Mouse (Mus musculus): ENCODE measurements around the gene Gm20403. TPM values are rescaled to one million over a fixed set of nuclear protein-coding genes. Genes with fewer than 3 reads are reported as not detected.

The Gm20403 gene
- total and polyA plus RNA-seq, 3 experiments, result not detected

GRCm38 (mm10) chr12:54985257-54986051, 875 bp downstream of the Gm20403 start:
- Histone ChIP-seq H3K9ac (ENCODE audit: insufficient read depth, low read depth) (peak overlapping the region; percentile 96), H3K79me2 (replicated peaks; ENCODE audit: control insufficient read depth, extremely low read depth, insufficient read depth, poor library complexity, severe bottlenecking) (peaks cover 47% of the 10 kb centered on the region), H3K4me3 (replicated peaks in 1 of 3; ENCODE audit: low read depth in 2 of 3, low read length in 2 of 3, poor library complexity in 1 of 3) (peak overlapping the region; percentile 77 to 79 (median 79)), H3K27ac (ENCODE audit: insufficient read depth, low read depth) (peak overlapping the region; percentile 81), H3K4me2 (ENCODE audit: insufficient read depth, low read depth, poor library complexity, severe bottlenecking) (0 out of 2 replicates have a peak overlapping the region, but pooled peaks have one; percentile 93), H3K9me3 (replicated peaks; ENCODE audit: low read length) (no peaks in the 10 kb centered on the region), H3K4me1 (ENCODE audit: control insufficient read depth in 1 of 2, insufficient read depth in 2 of 2) (peaks cover 8 to 42% of the 10 kb centered on the region in 2 experiments), H3K36me3 (replicated peaks in 1 of 2; ENCODE audit: control insufficient read depth in 1 of 2, insufficient read depth in 1 of 2, low read length in 1 of 2) (peaks cover 16 to 29% of the 10 kb centered on the region in 2 experiments), H3K27me3 (replicated peaks) (no peaks in the 10 kb centered on the region)
- in situ Hi-C loops (cut with MboI; ENCODE audit: low pct_ligation_motif_present, low pct_unique_long_range_greater_than_20kb, low sequenced_read_pairs), result no loop called here
- dilution Hi-C loops (cut with MboI; ENCODE audit: extremely low pct_ligation_motif_present, extremely low pct_unique_long_range_greater_than_20kb, low sequenced_read_pairs), result no loop called here
- TF ChIP-seq TCF12 (IDR thresholded peaks at IDR 0.05; ENCODE audit: low read depth, low read length) (peak; percentile 25; the same call in 1 of the 2 replicates), PAX5 (IDR thresholded peaks at IDR 0.05; ENCODE audit: low read length) (no peak), HCFC1 (IDR thresholded peaks at IDR 0.05; ENCODE audit: low read depth, low read length) (peak; percentile 29; the same call in 1 of the 2 replicates), MXI1 (IDR thresholded peaks at IDR 0.05; ENCODE audit: low read depth, low read length) (peak; percentile 38; the same call in 1 of the 2 replicates), POLR2AphosphoS2 (IDR thresholded peaks at IDR 0.05; ENCODE audit: low read depth, low read length) (no peak), USF2 (conservative IDR thresholded peaks at IDR 0.05; ENCODE audit: low read depth, low read length) (no peak), CHD2 (IDR thresholded peaks at IDR 0.05; ENCODE audit: low read length) (no peak), CTCF (conservative IDR thresholded peaks at IDR 0.05 in 1 of 2, IDR thresholded peaks at IDR 0.05 in 1 of 2; ENCODE audit: low read depth in 2 of 2, low read length in 2 of 2) (no peak), UBTF (IDR thresholded peaks at IDR 0.05; ENCODE audit: low read depth, low read length) (peak; percentile 65; the same call in 1 of the 2 replicates), SMC3 (IDR thresholded peaks at IDR 0.05; ENCODE audit: low read depth, low read length) (no peak), ELF1 (IDR thresholded peaks at IDR 0.05; ENCODE audit: low read depth, low read length) (peak; percentile 32; the same call in 1 of the 2 replicates), IRF4 (IDR thresholded peaks at IDR 0.05; ENCODE audit: low read depth, low read length) (0 out of 2 replicates have a peak, but pooled peaks have one; percentile 27), NRF1 (IDR thresholded peaks at IDR 0.05; ENCODE audit: low read depth, low read length) (no peak)
- DNase-seq (ENCODE audit: extremely low read depth), result peak; percentile 51

GRCm38 (mm10) chr12:54984701-54985256, 1.6 kb downstream of the Gm20403 start:
- Histone ChIP-seq H3K36me3 (replicated peaks in 1 of 2; ENCODE audit: control insufficient read depth in 1 of 2, insufficient read depth in 1 of 2, low read length in 1 of 2) (peaks cover 18 to 36% of the 10 kb centered on the region in 2 experiments), H3K4me1 (ENCODE audit: control insufficient read depth in 1 of 2, insufficient read depth in 2 of 2) (peaks cover 8 to 45% of the 10 kb centered on the region in 2 experiments), H3K4me3 (replicated peaks in 1 of 3; ENCODE audit: low read depth in 2 of 3, low read length in 2 of 3, poor library complexity in 1 of 3) (peak overlapping the region; percentile 58 to 79 (median 79)), H3K4me2 (ENCODE audit: insufficient read depth, low read depth, poor library complexity, severe bottlenecking) (peak overlapping the region; percentile 93), H3K27me3 (replicated peaks) (no peaks in the 10 kb centered on the region), H3K9me3 (replicated peaks; ENCODE audit: low read length) (no peaks in the 10 kb centered on the region), H3K9ac (ENCODE audit: insufficient read depth, low read depth) (peak overlapping the region; percentile 96), H3K79me2 (replicated peaks; ENCODE audit: control insufficient read depth, extremely low read depth, insufficient read depth, poor library complexity, severe bottlenecking) (peaks cover 51% of the 10 kb centered on the region), H3K27ac (ENCODE audit: insufficient read depth, low read depth) (peak overlapping the region; percentile 81)
- in situ Hi-C loops (cut with MboI; ENCODE audit: low pct_ligation_motif_present, low pct_unique_long_range_greater_than_20kb, low sequenced_read_pairs) (no loop called here), dilution Hi-C loops (cut with MboI; ENCODE audit: extremely low pct_ligation_motif_present, extremely low pct_unique_long_range_greater_than_20kb, low sequenced_read_pairs) (no loop called here)
- DNase-seq (ENCODE audit: extremely low read depth), result peak; percentile 81
- peak; percentile 57 for TF ChIP-seq MAX (IDR thresholded peaks at IDR 0.05; ENCODE audit: low read length)
- no peak for TF ChIP-seq BHLHE40 (IDR thresholded peaks at IDR 0.05; ENCODE audit: low read depth, low read length)
- peak; percentile 55; the same call in 1 of the 2 replicates for TF ChIP-seq SIN3A (IDR thresholded peaks at IDR 0.05; ENCODE audit: low read length)
- TF ChIP-seq MXI1 (IDR thresholded peaks at IDR 0.05; ENCODE audit: low read depth, low read length), result peak; percentile 81
- TF ChIP-seq USF1 (IDR thresholded peaks at IDR 0.05; ENCODE audit: low read depth, low read length), result no peak
- no peak for TF ChIP-seq E2F4 (IDR thresholded peaks at IDR 0.05; ENCODE audit: insufficient replicate concordance, low read depth, low read length)
- no peak for TF ChIP-seq ZC3H11A (IDR thresholded peaks at IDR 0.05; ENCODE audit: low read depth, low read length)
- TF ChIP-seq USF2 (conservative IDR thresholded peaks at IDR 0.05; ENCODE audit: low read depth, low read length), result no peak
- TF ChIP-seq ZNF384 (IDR thresholded peaks at IDR 0.05; ENCODE audit: low read depth, low read length), result no peak
- no peak for TF ChIP-seq NRF1 (IDR thresholded peaks at IDR 0.05; ENCODE audit: low read depth, low read length)
- no peak for TF ChIP-seq CHD2 (IDR thresholded peaks at IDR 0.05; ENCODE audit: low read length)
- TF ChIP-seq RAD21 (IDR thresholded peaks at IDR 0.05; ENCODE audit: low read depth, low read length), result no peak
- no peak; the same call in 1 of the 2 replicates for TF ChIP-seq ZMIZ1 (IDR thresholded peaks at IDR 0.05; ENCODE audit: low read depth, low read length)
- peak; percentile 30; the same call in 1 of the 2 replicates for TF ChIP-seq TCF12 (IDR thresholded peaks at IDR 0.05; ENCODE audit: low read depth, low read length)
- TF ChIP-seq POLR2AphosphoS2 (IDR thresholded peaks at IDR 0.05; ENCODE audit: low read depth, low read length), result no peak; the same call in 1 of the 2 replicates
- peak; percentile 77 for TF ChIP-seq POLR2A (IDR thresholded peaks at IDR 0.05; ENCODE audit: low read depth, low read length)
- TF ChIP-seq GABPA (IDR thresholded peaks at IDR 0.05; ENCODE audit: insufficient replicate concordance, low read depth, low read length), result no peak
- no peak for TF ChIP-seq IRF4 (IDR thresholded peaks at IDR 0.05; ENCODE audit: low read depth, low read length)
- TF ChIP-seq ELF1 (IDR thresholded peaks at IDR 0.05; ENCODE audit: low read depth, low read length), result no peak
- TF ChIP-seq JUND (conservative IDR thresholded peaks at IDR 0.05; ENCODE audit: low read depth, low read length), result no peak
- no peak for TF ChIP-seq ZKSCAN1 (IDR thresholded peaks at IDR 0.05; ENCODE audit: borderline replicate concordance, low read depth, low read length)
- 0 out of 2 replicates have a peak, but pooled peaks have one; percentile 2 for TF ChIP-seq MAZ (IDR thresholded peaks at IDR 0.05; ENCODE audit: low read depth, low read length)
- no peak for TF ChIP-seq EP300 (IDR thresholded peaks at IDR 0.05; ENCODE audit: low read length)

Measured in CH12.LX (cell line).